Mouse (Mus musculus): ENCODE results near the gene Frem1. TPM values are rescaled to one million over a fixed set of nuclear protein-coding genes. Genes with fewer than 3 reads are reported as not detected.

Frem1 gene
- polyA plus RNA-seq, 1 experiment, result not detected

GRCm38 (mm10) chr4:82874791-82875190, 177.3 kb downstream of the Frem1 start:
- TF ChIP-seq GATA1 (IDR thresholded peaks at IDR 0.05; ENCODE audit: low read length), result no peak
- TF ChIP-seq TAL1 (IDR thresholded peaks at IDR 0.05; ENCODE audit: low read length), result no peak
- H3K4me1 ChIP-seq (ENCODE audit: control insufficient read depth), result no peaks in the 10 kb centered on the region
- no peak overlapping the region for H3K4me3 ChIP-seq (replicated peaks)
- H3K27me3 ChIP-seq (ENCODE audit: control insufficient read depth), result no peaks in the 10 kb centered on the region
- H3K36me3 ChIP-seq (ENCODE audit: control insufficient read depth), result no peaks in the 10 kb centered on the region
- H3K9me3 ChIP-seq (ENCODE audit: control insufficient read depth, low read length), result no peaks in the 10 kb centered on the region

- Histone ChIP-seq H3K27me3 (ENCODE audit: control insufficient read depth) (no peaks in the 10 kb centered on the region), H3K4me1 (ENCODE audit: control insufficient read depth) (no peaks in the 10 kb centered on the region), H3K4me3 (replicated peaks) (no peak overlapping the region), H3K36me3 (ENCODE audit: control insufficient read depth) (no peaks in the 10 kb centered on the region), H3K9me3 (ENCODE audit: control insufficient read depth, low read length) (no peaks in the 10 kb centered on the region)
- TF ChIP-seq GATA1 (IDR thresholded peaks at IDR 0.05; ENCODE audit: low read length) (no peak), TAL1 (IDR thresholded peaks at IDR 0.05; ENCODE audit: low read length) (no peak)
Observed at GRCm38 (mm10) chr4:82872548-82872947, 179.6 kb downstream of the Frem1 start.

GRCm38 (mm10) chr4:82872121-82872520, 180.0 kb downstream of the Frem1 start:
- Histone ChIP-seq H3K4me3 (replicated peaks) (no peak overlapping the region), H3K36me3 (ENCODE audit: control insufficient read depth) (no peaks in the 10 kb centered on the region), H3K9me3 (ENCODE audit: control insufficient read depth, low read length) (no peaks in the 10 kb centered on the region), H3K4me1 (ENCODE audit: control insufficient read depth) (no peaks in the 10 kb centered on the region), H3K27me3 (ENCODE audit: control insufficient read depth) (no peaks in the 10 kb centered on the region)
- no peak for TF ChIP-seq TAL1 (IDR thresholded peaks at IDR 0.05; ENCODE audit: low read length)
- no peak for TF ChIP-seq GATA1 (IDR thresholded peaks at IDR 0.05; ENCODE audit: low read length)

GRCm38 (mm10) chr4:82870931-82871330, 181.2 kb downstream of the Frem1 start:
- H3K9me3 ChIP-seq (ENCODE audit: control insufficient read depth, low read length), result no peaks in the 10 kb centered on the region
- TF ChIP-seq GATA1 (IDR thresholded peaks at IDR 0.05; ENCODE audit: low read length) (no peak), TAL1 (IDR thresholded peaks at IDR 0.05; ENCODE audit: low read length) (no peak)
- H3K4me3 ChIP-seq (replicated peaks), result no peak overlapping the region
- no peaks in the 10 kb centered on the region for H3K27me3 ChIP-seq (ENCODE audit: control insufficient read depth)
- no peaks in the 10 kb centered on the region for H3K36me3 ChIP-seq (ENCODE audit: control insufficient read depth)
- H3K4me1 ChIP-seq (ENCODE audit: control insufficient read depth), result no peaks in the 10 kb centered on the region

- H3K4me1 ChIP-seq (ENCODE audit: control insufficient read depth), result no peaks in the 10 kb centered on the region
- H3K4me3 ChIP-seq (replicated peaks), result no peak overlapping the region
- H3K27me3 ChIP-seq (ENCODE audit: control insufficient read depth), result no peaks in the 10 kb centered on the region
- TF ChIP-seq GATA1 (IDR thresholded peaks at IDR 0.05; ENCODE audit: low read length) (no peak), TAL1 (IDR thresholded peaks at IDR 0.05; ENCODE audit: low read length) (no peak)
- H3K9me3 ChIP-seq (ENCODE audit: control insufficient read depth, low read length), result no peaks in the 10 kb centered on the region
- no peaks in the 10 kb centered on the region for H3K36me3 ChIP-seq (ENCODE audit: control insufficient read depth)
Observed at GRCm38 (mm10) chr4:82867731-82868445, 184.3 kb downstream of the Frem1 start.

- Histone ChIP-seq H3K36me3 (ENCODE audit: control insufficient read depth) (no peaks in the 10 kb centered on the region), H3K4me1 (ENCODE audit: control insufficient read depth) (no peaks in the 10 kb centered on the region), H3K4me3 (replicated peaks) (no peak overlapping the region), H3K27me3 (ENCODE audit: control insufficient read depth) (no peaks in the 10 kb centered on the region), H3K9me3 (ENCODE audit: control insufficient read depth, low read length) (no peaks in the 10 kb centered on the region)
- TF ChIP-seq TAL1 (IDR thresholded peaks at IDR 0.05; ENCODE audit: low read length) (no peak), GATA1 (IDR thresholded peaks at IDR 0.05; ENCODE audit: low read length) (no peak)
Observed at GRCm38 (mm10) chr4:82867111-82867510, 185.0 kb downstream of the Frem1 start.

GRCm38 (mm10) chr4:82864974-82865699, 187.0 kb downstream of the Frem1 start:
- Histone ChIP-seq H3K9me3 (ENCODE audit: control insufficient read depth, low read length) (no peaks in the 10 kb centered on the region), H3K4me1 (ENCODE audit: control insufficient read depth) (no peaks in the 10 kb centered on the region), H3K36me3 (ENCODE audit: control insufficient read depth) (no peaks in the 10 kb centered on the region), H3K4me3 (replicated peaks) (no peak overlapping the region), H3K27me3 (ENCODE audit: control insufficient read depth) (no peaks in the 10 kb centered on the region)
- TF ChIP-seq TAL1 (IDR thresholded peaks at IDR 0.05; ENCODE audit: low read length) (no peak), GATA1 (IDR thresholded peaks at IDR 0.05; ENCODE audit: low read length) (no peak)

GRCm38 (mm10) chr4:82863316-82863715, 188.8 kb downstream of the Frem1 start:
- no peaks in the 10 kb centered on the region for H3K9me3 ChIP-seq (ENCODE audit: control insufficient read depth, low read length)
- H3K4me3 ChIP-seq (replicated peaks), result no peak overlapping the region
- peaks cover 10% of the 10 kb centered on the region for H3K27me3 ChIP-seq (ENCODE audit: control insufficient read depth)
- no peaks in the 10 kb centered on the region for H3K36me3 ChIP-seq (ENCODE audit: control insufficient read depth)
- TF ChIP-seq TAL1 (IDR thresholded peaks at IDR 0.05; ENCODE audit: low read length) (no peak), GATA1 (IDR thresholded peaks at IDR 0.05; ENCODE audit: low read length) (no peak)
- H3K4me1 ChIP-seq (ENCODE audit: control insufficient read depth), result peaks cover 14% of the 10 kb centered on the region

- TF ChIP-seq GATA1 (IDR thresholded peaks at IDR 0.05; ENCODE audit: low read length), result no peak
- TF ChIP-seq TAL1 (IDR thresholded peaks at IDR 0.05; ENCODE audit: low read length), result no peak
Observed at GRCm38 (mm10) chr4:82861451-82861850, 190.7 kb downstream of the Frem1 start.

More at GRCm38 (mm10) chr4:82861451-82861850, 190.7 kb downstream of the Frem1 start:
- H3K27me3 ChIP-seq (ENCODE audit: control insufficient read depth), result peaks cover 10% of the 10 kb centered on the region
- peaks cover 14% of the 10 kb centered on the region for H3K4me1 ChIP-seq (ENCODE audit: control insufficient read depth)
- H3K4me3 ChIP-seq (replicated peaks), result no peak overlapping the region
- H3K36me3 ChIP-seq (ENCODE audit: control insufficient read depth), result no peaks in the 10 kb centered on the region
- no peaks in the 10 kb centered on the region for H3K9me3 ChIP-seq (ENCODE audit: control insufficient read depth, low read length)
